Mouse (Mus musculus): ENCODE results near the gene Srek1. TPM values are rescaled to one million over a fixed set of nuclear protein-coding genes. Genes with fewer than 3 reads are reported as not detected.

Srek1 gene
- total RNA-seq (2015; ENCODE audit: low replicate concordance) (28.9 and 34.6 TPM in 2 replicates), total RNA-seq (2017; ENCODE audit: low replicate concordance) (76.4 and 103 TPM in 2 replicates)

GRCm38 (mm10) chr13:103774119-103774757, at the start of gene Srek1:
TSS of gene Srek1 (minus strand) at chr13:103774608.
- peak; percentile 86 for ATAC-seq (replicated peaks; ENCODE audit: low FRiP score, poor library complexity, severe bottlenecking)

DNA sequence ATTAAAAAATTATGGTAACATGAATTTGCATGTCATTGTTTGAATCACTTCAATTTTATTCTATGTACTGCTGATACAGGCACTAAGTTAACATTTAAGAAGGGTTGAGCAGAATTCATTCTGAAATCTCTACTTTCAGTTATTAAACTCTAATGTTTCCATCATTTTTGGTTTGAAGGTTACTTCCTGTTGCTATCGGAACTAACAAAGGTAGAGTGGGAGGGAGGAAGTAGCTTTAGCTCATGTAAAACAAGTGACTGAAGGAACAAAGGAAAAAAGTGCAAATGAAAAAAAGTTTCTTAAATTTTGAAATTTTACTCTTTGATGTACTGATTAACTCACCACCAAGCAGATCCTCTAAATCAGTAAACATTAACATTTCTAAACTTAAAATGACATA, 47.9 kb upstream of the Srek1 start:
- no peak for ATAC-seq (replicated peaks; ENCODE audit: low FRiP score, poor library complexity, severe bottlenecking)

DNA sequence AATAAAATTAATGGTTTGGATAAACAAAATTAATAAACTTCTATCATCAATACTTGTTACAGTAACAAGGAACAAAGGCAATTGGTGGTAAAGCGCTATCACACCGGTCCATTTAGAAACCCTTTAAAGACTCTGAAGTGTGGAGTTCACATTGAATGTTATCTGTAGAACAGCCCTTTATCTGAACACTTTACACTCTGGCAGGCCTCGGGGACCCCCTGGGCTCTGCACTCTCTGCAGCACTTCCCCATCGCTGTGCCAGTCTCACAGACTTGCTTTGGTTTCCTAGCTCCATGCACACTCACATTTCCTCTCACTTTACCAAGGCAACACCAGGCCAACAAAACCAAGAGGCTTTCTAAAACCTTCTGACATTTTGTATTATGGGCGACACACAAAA, 45.0 kb upstream of the Srek1 start:
- no peak for ATAC-seq (replicated peaks; ENCODE audit: low FRiP score, poor library complexity, severe bottlenecking)

DNA sequence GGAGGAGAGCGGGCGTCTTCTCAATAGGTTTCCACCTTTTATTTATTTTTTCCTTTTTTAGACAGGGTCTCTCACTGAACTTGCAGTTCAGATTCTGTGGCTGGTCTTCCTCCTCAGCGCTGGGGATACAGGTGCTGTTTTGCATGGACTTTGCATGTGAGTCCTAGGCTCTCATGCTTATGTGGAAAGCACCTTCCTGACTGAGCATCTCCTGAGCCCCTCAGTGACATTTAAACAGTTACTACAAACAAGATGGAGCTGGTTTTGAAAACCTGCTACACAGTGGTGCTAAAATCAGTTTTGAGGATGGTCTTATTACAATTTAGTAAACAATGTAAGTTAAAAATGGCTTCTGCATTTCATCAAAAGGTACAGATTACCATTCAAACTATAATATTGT, 43.5 kb upstream of the Srek1 start:
- no peak for ATAC-seq (replicated peaks; ENCODE audit: low FRiP score, poor library complexity, severe bottlenecking)

DNA sequence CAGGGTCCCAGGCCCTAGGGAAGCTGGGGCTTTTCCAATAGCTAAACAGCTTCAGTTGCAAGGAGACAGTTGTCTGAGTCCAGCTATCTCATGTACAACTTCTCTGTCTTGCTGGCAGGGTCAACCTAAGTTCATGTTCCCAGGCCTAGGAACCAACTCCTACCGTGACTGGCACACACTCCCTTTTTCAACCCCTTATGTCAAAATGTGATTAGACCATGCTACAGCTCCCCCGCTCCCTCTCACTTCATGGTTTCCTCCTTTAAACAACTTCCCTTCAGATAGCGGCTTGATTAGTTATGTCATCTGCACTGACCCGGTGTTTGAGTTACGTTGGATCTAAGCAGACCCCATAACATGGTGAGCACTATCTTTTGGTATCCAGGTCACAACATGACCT, 33.1 kb upstream of the Srek1 start:
- ATAC-seq (replicated peaks; ENCODE audit: low FRiP score, poor library complexity, severe bottlenecking), result no peak

- ATAC-seq (replicated peaks; ENCODE audit: low FRiP score, poor library complexity, severe bottlenecking), result peak; percentile 19; the same call in 1 of the 2 replicates
Measured at GRCm38 (mm10) chr13:103806210-103806851, 31.9 kb upstream of the Srek1 start.

DNA sequence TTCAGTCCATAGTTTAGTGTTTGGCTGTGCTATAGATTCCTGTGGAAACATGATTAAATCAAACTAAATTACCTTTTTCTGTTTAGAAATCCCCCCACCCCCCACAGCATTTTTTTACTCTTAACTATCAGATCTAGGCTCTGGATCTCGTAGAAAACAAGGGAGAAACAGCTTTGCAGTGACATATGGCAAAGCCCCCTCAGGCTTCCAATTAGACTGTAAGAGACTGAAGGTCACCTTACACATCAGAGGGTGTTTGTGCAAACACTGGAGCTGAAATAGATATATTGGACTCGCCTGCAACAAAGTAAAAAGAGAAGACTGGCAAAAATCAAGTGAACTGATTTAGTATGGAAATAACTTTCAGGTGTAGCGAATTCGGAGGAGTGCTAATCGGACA, 29.3 kb upstream of the Srek1 start:
- no peak for ATAC-seq (replicated peaks; ENCODE audit: low FRiP score, poor library complexity, severe bottlenecking)

GRCm38 (mm10) chr13:103801021-103801420, 26.6 kb upstream of the Srek1 start:
- no peak for ATAC-seq (replicated peaks; ENCODE audit: low FRiP score, poor library complexity, severe bottlenecking)

DNA sequence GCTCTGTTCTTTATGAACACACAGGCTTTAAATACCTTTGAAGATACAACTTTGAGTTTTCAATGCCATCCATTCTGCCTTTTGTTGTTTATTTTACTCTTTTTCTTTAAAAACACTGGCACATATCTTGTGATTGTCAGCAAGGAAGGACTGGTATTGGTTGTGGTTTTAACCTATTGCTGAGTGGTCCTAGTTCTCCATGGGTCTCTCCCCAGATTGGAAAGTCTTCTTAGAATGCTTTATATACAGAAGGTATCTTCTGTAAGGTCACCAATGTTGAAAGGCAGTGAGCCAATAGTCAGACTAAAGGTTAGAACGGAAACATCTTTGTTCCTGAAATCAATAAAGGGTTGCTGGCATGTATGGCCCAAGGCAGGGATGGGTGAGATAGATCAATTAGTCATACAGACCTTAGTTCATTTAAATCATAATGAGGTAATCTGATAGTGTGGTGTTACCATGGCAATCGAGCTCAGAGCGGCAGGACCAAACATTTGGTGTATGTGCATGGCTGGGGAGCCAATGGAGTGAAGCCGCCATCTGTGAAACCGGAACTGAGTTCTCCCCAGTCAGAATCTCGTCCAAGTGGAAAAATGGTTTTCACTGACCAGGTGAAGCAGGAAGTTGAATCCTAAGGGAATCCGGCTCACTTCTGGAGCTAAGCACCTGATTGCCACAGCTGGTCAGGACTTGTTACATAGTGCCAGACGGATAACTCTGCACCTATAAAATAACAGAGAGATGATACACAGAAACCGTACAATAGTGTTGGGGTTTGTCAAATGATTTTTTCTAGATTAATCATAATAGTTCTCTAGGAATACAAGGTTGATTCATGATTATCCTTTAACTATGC, 20.5 kb upstream of the Srek1 start:
- no peak for ATAC-seq (replicated peaks; ENCODE audit: low FRiP score, poor library complexity, severe bottlenecking)

DNA sequence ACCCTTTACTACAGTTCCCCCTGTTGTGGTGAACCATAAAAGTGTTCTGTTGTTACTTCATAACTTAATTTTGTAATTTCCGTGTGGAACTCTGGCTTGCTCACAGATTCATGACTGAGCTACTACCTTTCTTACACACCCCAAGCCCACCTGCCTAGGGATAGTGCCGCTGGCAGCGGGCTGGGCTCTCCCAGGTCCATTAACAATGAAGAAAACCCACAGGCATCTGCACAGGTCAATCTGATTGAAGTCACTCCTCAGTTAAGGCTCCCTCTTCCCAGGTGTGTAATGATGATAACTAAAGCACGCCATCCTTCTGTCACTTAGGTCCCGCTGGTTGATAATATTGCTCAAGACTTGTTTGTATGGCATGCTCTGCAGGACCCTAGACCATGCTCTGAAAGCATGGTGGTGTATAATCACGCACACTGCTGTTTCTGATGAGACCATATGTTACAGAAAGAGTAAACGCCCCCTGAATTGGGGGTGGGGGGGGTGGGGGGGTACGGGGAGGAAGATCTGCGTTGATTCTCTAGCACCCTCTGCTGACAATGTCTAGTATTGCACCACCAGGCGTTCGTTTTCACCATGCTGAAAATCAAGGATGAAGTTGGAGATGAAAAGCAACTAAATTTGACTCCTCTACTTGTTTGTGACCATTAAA, 5.6 kb upstream of the Srek1 start:
- no peak for ATAC-seq (replicated peaks; ENCODE audit: low FRiP score, poor library complexity, severe bottlenecking)

DNA sequence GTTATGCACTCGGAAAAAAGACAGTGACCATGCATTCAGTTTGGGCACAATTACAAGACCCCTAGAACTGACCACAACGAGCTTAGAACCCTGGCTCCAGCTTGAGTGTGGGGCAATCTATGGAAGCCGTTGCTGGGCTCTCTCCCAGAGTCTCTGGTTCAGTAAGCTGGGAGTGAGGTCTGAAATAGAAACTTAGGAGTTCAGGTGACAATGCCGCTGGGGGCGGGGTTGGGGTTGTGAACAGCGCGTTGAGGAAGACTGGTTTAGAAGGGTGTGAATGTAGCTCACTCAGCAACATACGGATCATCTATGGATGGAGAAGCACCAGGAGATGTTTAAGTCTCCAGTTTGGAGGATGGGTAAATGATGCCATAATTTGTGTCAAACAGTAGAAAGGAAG, 2.7 kb upstream of the Srek1 start:
- no peak for ATAC-seq (replicated peaks; ENCODE audit: low FRiP score, poor library complexity, severe bottlenecking)

- peak; percentile 79 for ATAC-seq (replicated peaks; ENCODE audit: low FRiP score, poor library complexity, severe bottlenecking)
Measured at GRCm38 (mm10) chr13:103773407-103774118, 845 bp downstream of the Srek1 start.

DNA sequence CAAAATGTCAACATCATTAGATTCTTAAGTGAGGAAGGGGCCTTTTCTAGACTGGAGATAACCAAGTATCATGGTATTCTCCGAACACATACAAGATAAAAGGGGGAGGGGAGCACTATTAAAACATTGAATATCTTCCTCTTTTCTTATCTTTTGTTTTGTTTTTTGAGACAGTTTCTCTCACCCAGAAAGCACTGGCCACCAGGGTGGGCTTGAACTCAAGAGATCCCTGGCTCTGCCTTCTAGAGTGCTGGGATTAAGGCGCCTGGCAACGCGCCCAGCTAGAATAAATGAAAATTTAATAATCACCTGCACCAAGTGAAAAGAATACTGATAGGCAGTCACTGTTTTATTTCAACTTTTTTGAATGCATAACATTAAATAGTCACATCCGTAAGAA, 1.5 kb downstream of the Srek1 start:
- no peak for ATAC-seq (replicated peaks; ENCODE audit: low FRiP score, poor library complexity, severe bottlenecking)

DNA sequence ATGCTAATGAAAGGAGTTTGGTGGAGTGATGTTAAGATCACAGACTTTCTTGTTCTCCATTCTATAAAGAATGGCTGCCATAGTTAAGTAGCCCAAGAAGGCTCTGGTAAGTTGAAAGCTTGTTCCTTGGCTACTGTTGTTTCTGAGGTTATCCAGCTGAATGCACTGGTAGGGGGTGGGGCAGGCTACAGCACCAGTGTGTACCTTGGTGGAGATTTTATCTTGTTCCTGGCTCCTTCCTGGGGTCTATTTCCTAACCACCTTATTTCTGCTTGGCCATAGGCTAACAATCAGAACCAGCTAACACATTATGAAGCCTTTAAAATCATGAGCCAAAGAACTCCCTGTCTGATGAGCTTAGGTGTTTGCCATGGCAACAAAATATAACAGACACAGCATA, 3.6 kb downstream of the Srek1 start:
- no peak for ATAC-seq (replicated peaks; ENCODE audit: low FRiP score, poor library complexity, severe bottlenecking)

DNA sequence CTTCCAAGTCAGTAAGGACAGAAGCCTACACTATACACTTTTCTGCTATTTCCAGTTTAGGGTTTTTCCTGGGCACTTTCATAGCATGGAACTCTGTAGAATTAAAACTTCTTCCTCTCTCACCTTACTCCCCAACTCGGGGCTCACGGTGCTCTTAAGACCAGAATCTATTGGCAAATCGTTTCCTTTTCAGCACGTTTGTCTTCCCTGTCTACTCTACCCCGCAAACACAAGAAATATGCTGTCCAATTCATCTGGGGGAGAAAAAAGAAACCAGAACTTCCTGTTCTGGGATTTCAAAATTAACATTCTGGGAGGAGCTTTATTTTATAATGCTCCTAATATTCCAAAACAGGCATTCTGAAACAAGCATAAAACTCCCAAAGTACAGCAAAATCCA, 6.5 kb downstream of the Srek1 start:
- ATAC-seq (replicated peaks; ENCODE audit: low FRiP score, poor library complexity, severe bottlenecking), result no peak

DNA sequence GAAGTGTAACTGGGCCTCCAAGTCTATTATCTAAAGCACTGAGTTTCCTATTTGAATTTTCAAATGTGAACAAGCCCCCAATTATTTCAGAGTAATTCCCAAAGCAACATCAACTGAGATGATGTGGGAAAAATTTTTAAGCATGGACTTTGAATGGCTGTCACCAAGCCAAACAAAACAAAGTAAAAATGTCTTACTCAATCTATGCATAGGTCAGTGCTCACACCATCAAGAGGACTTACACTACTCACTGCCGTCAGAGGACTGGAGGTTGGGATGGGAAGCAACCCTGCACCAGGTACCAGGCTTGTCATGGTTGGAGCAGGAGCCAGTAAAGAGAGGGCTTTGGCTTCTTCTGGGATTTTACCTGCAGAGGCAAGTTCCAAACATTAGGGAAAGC, 10.8 kb downstream of the Srek1 start:
- ATAC-seq (replicated peaks; ENCODE audit: low FRiP score, poor library complexity, severe bottlenecking), result no peak

- ATAC-seq (replicated peaks; ENCODE audit: low FRiP score, poor library complexity, severe bottlenecking), result no peak
Measured at GRCm38 (mm10) chr13:103761971-103762370, 12.4 kb downstream of the Srek1 start.

DNA sequence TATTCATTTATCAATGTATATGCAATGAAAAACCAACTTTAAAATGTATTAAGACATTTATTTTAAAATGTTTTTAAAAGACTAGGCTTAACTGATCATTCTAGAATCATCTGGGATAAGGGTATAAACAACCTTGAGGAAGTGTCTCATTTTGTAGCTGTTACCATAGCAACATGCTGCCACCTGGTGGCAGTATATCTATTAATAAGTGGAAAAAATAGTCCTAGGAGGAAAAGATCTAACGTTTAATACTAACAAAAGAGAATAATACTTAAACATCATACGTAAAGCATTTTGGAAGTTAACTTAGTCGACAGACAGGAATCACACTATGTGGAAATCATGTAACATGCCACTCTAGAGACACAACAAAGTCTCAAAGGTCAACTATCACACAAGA, 23.0 kb downstream of the Srek1 start:
- ATAC-seq (replicated peaks; ENCODE audit: low FRiP score, poor library complexity, severe bottlenecking), result no peak

GRCm38 (mm10) chr13:103745688-103746087, 28.7 kb downstream of the Srek1 start:
- no peak for ATAC-seq (replicated peaks; ENCODE audit: low FRiP score, poor library complexity, severe bottlenecking)

DNA sequence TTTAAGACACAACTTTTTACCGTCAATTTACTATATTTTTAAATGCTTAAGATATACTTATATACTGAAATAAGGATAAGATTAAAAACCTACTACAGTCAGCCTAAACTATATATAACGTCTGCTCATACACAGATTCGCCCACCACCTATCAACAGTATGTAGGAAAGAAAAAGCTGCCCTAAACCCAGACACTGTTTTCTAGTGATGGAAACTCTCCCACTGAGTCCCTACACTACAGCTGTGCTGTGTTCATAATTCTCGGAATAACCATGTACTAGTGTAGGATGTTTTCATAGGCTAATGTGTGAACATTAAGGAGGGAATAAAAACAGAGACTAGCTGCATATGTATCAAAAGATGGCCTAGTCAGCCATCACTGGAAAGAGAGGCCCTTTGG, 29.2 kb downstream of the Srek1 start:
- ATAC-seq (replicated peaks; ENCODE audit: low FRiP score, poor library complexity, severe bottlenecking), result no peak
